Mouse (Mus musculus) heart, embryonic 16.5 days (tissue): ENCODE results near the gene Rgl1. TPM values are rescaled to one million over a fixed set of nuclear protein-coding genes. Genes with fewer than 3 reads are reported as not detected.
A peak's percentile ranks its signal among the peaks of the same experiment; 100 is the strongest.

Experiments
- ATAC-seq: fragments of 200-750 bp; cut with Nextera tagmentation; replicated peaks from 2 replicates; pipeline ENCODE4 v1.8.0; 2017; ENCODE audit warnings: moderate number of reproducible peaks; ENCODE audit not compliant: insufficient read depth, low FRiP score; ENCODE audit errors: extremely low read depth
- H3K27ac ChIP-seq: fragments of 300-500 bp; sonication (generic); 2 replicates; pipeline ENCODE4 v1.5.1; 2014; ENCODE audit warnings: mild to moderate bottlenecking, low read length, control low read depth, moderate library complexity
- H3K27me3 ChIP-seq: fragments of 300-500 bp; sonication (generic); 2 replicates; pipeline ENCODE4 v1.6.1; 2014; ENCODE audit warnings: low read length, mixed read lengths; ENCODE audit not compliant: control insufficient read depth, insufficient read depth
- H3K36me3 ChIP-seq: fragments of 300-500 bp; sonication (generic); 2 replicates; pipeline ENCODE4 v1.6.1; 2014; ENCODE audit not compliant: control insufficient read depth, insufficient read depth
- H3K4me1 ChIP-seq: fragments of 300-500 bp; sonication (generic); 2 replicates; pipeline ENCODE4 v1.6.1; 2014; ENCODE audit warnings: low read length, mixed read lengths; ENCODE audit not compliant: control insufficient read depth, insufficient read depth
- H3K4me2 ChIP-seq: fragments of 300-500 bp; sonication (generic); 2 replicates; pipeline ENCODE4 v1.6.1; 2014; ENCODE audit warnings: low read depth, mild to moderate bottlenecking, control low read depth, low read length
- H3K4me3 ChIP-seq: fragments of 300-500 bp; sonication (generic); 2 replicates; pipeline ENCODE4 v1.5.1; 2014; ENCODE audit warnings: mild to moderate bottlenecking, control low read depth, low read length
- H3K9ac ChIP-seq: fragments of 300-500 bp; sonication (generic); 2 replicates; pipeline ENCODE4 v1.6.1; 2014; ENCODE audit warnings: low read length, control low read depth
- H3K9me3 ChIP-seq: fragments of 300-500 bp; sonication (generic); replicated peaks from 2 replicates; pipeline ENCODE4 v1.6.1; 2016; ENCODE audit warnings: low read length; ENCODE audit not compliant: control insufficient read depth
- WGBS: fragments of 180-500 bp; shearing (Covaris S2); extraction: QIAGEN DNeasy Blood & Tissue Kit; methylation state at CpG from one replicate; pipeline ENCODE4 v1.1.7; 2014; 5-methylcytosine and 5-hydroxymethylcytosine counted together
- polyA plus RNA-seq: library from polyadenylated mRNA; unstranded; fragments of >200 nt; fragmentation: Nextera tagmentation; extraction: Ambion mirVana; gene quantifications from 2 replicates; pipeline ENCODE4 v1.2.1, GENCODE M21; 2015

Rgl1 gene
- polyA plus RNA-seq, 1 experiment from 2014 or later, result 61.0 TPM

GRCm38 (mm10) chr1:152687099-152687730 lies 78.9 kb downstream of the Rgl1 start:
- H3K4me3 ChIP-seq, result no peak overlapping the region
- peak; percentile 43; the same call in 1 of the 2 replicates for ATAC-seq
- H3K36me3 ChIP-seq, result no peaks in the 10 kb centered on the region
- peak overlapping the region; percentile 32 for H3K9ac ChIP-seq
- H3K27me3 ChIP-seq, result no peaks in the 10 kb centered on the region
- H3K4me2 ChIP-seq, result peak overlapping the region; percentile 36
- H3K4me1 ChIP-seq, result peaks cover 73% of the 10 kb centered on the region
- H3K9me3 ChIP-seq, result no peaks in the 10 kb centered on the region
- 8% methylated on average over 6 of the region's 6 CpGs for WGBS
- H3K27ac ChIP-seq, result peak overlapping the region; percentile 78

GRCm38 (mm10) chr1:152685531-152685930 lies 80.6 kb downstream of the Rgl1 start:
- Histone ChIP-seq H3K4me1 (peaks cover 78% of the 10 kb centered on the region), H3K4me2 (no peak overlapping the region), H3K4me3 (no peak overlapping the region), H3K27ac (no peak overlapping the region), H3K27me3 (no peaks in the 10 kb centered on the region), H3K9me3 (no peaks in the 10 kb centered on the region), H3K9ac (no peak overlapping the region), H3K36me3 (no peaks in the 10 kb centered on the region)
- no peak for ATAC-seq
- 61% methylated on average over 3 of the region's 3 CpGs for WGBS

GRCm38 (mm10) chr1:152682368-152683194 lies 83.6 kb downstream of the Rgl1 start:
- peak overlapping the region; percentile 88 for H3K27ac ChIP-seq
- peak overlapping the region; percentile 22; the same call in 1 of the 2 replicates for H3K4me2 ChIP-seq
- no peaks in the 10 kb centered on the region for H3K27me3 ChIP-seq
- peaks cover 61% of the 10 kb centered on the region for H3K4me1 ChIP-seq
- no peak overlapping the region for H3K4me3 ChIP-seq
- WGBS, result 29% methylated on average over 11 of the region's 11 CpGs
- no peaks in the 10 kb centered on the region for H3K9me3 ChIP-seq
- peak; percentile 80 for ATAC-seq
- H3K9ac ChIP-seq, result peak overlapping the region; percentile 38
- no peaks in the 10 kb centered on the region for H3K36me3 ChIP-seq

- Histone ChIP-seq H3K4me2 (no peak overlapping the region), H3K27me3 (no peaks in the 10 kb centered on the region), H3K9me3 (no peaks in the 10 kb centered on the region), H3K27ac (peak overlapping the region; percentile 88), H3K4me3 (no peak overlapping the region), H3K4me1 (peaks cover 57% of the 10 kb centered on the region), H3K9ac (no peak overlapping the region), H3K36me3 (no peaks in the 10 kb centered on the region)
- WGBS, result 40% methylated on average over 6 of the region's 6 CpGs
- ATAC-seq, result 0 out of 2 replicates have a peak, but pooled peaks have one; percentile 3
Measured at GRCm38 (mm10) chr1:152681676-152682367, 84.3 kb downstream of the Rgl1 start.

- H3K27ac ChIP-seq, result peak overlapping the region; percentile 13; the same call in 1 of the 2 replicates
- H3K4me3 ChIP-seq, result no peak overlapping the region
- peak overlapping the region; percentile 20; the same call in 1 of the 2 replicates for H3K4me2 ChIP-seq
- no peak for ATAC-seq
- H3K4me1 ChIP-seq, result peaks cover 53% of the 10 kb centered on the region
- WGBS, result 31% methylated on average over 8 of the region's 8 CpGs
- H3K27me3 ChIP-seq, result no peaks in the 10 kb centered on the region
- H3K36me3 ChIP-seq, result no peaks in the 10 kb centered on the region
- H3K9me3 ChIP-seq, result no peaks in the 10 kb centered on the region
- no peak overlapping the region; the same call in none of the 2 replicates for H3K9ac ChIP-seq
Measured at GRCm38 (mm10) chr1:152681116-152681515, 85.0 kb downstream of the Rgl1 start.

GRCm38 (mm10) chr1:152678451-152678850 lies 87.7 kb downstream of the Rgl1 start:
- no peak overlapping the region for H3K27ac ChIP-seq
- peaks cover 35% of the 10 kb centered on the region for H3K4me1 ChIP-seq
- no peaks in the 10 kb centered on the region for H3K9me3 ChIP-seq
- 49% methylated on average over 5 of the region's 5 CpGs for WGBS
- H3K4me3 ChIP-seq, result no peak overlapping the region
- H3K27me3 ChIP-seq, result no peaks in the 10 kb centered on the region
- no peak for ATAC-seq
- no peak overlapping the region for H3K4me2 ChIP-seq
- no peaks in the 10 kb centered on the region for H3K36me3 ChIP-seq
- H3K9ac ChIP-seq, result no peak overlapping the region

- ATAC-seq, result no peak
- H3K36me3 ChIP-seq, result no peaks in the 10 kb centered on the region
- no peak overlapping the region for H3K4me2 ChIP-seq
- peaks cover 27% of the 10 kb centered on the region for H3K4me1 ChIP-seq
- WGBS, result 56% methylated on average over 12 of the region's 12 CpGs
- H3K9me3 ChIP-seq, result no peaks in the 10 kb centered on the region
- no peak overlapping the region for H3K9ac ChIP-seq
- H3K27me3 ChIP-seq, result no peaks in the 10 kb centered on the region
- no peak overlapping the region for H3K4me3 ChIP-seq
- 0 out of 2 replicates have a peak overlapping the region, but pooled peaks have one; percentile 31 for H3K27ac ChIP-seq
Measured at GRCm38 (mm10) chr1:152677482-152678211, 88.5 kb downstream of the Rgl1 start.

- peak overlapping the region; percentile 68 for H3K27ac ChIP-seq
- H3K9me3 ChIP-seq, result no peaks in the 10 kb centered on the region
- H3K4me3 ChIP-seq, result no peak overlapping the region
- no peaks in the 10 kb centered on the region for H3K36me3 ChIP-seq
- H3K27me3 ChIP-seq, result no peaks in the 10 kb centered on the region
- peak; percentile 91 for ATAC-seq
- H3K4me2 ChIP-seq, result peak overlapping the region; percentile 21; the same call in 1 of the 2 replicates
- H3K4me1 ChIP-seq, result peaks cover 13% of the 10 kb centered on the region
- 29% methylated on average over 8 of the region's 8 CpGs for WGBS
- H3K9ac ChIP-seq, result peak overlapping the region; percentile 22; the same call in 1 of the 2 replicates
Measured at GRCm38 (mm10) chr1:152669446-152670180, 96.5 kb downstream of the Rgl1 start.
